Mouse (Mus musculus) lung, adult 2 months (tissue): ENCODE measurements at regions not wholly inside any gene's neighbourhood (a gene's known extent, or its start where the extent isn't known, plus 50 kb on each side); places are given as distances from the start of the nearest gene placed in this dataset.

Source experiments
- CTCF ChIP-seq: fragments of 200-500 bp; IDR thresholded peaks from 2 replicates; pipeline ENCODE4 v1.5.1; 2011; ENCODE audit warnings: mild to moderate bottlenecking, low read length, control low read depth; ENCODE audit not compliant: insufficient read depth
- POLR2A ChIP-seq: fragments of 200-500 bp; IDR thresholded peaks from 2 replicates; pipeline ENCODE4 v1.6.1; 2011; ENCODE audit warnings: low read depth, mild to moderate bottlenecking, control low read depth, low read length, borderline replicate concordance; ENCODE audit errors: extremely low read depth

GRCm38 (mm10) chr14:28626951-28627350, 122.4 kb downstream of the Wnt5a start:
- TF ChIP-seq POLR2A (no peak), CTCF (no peak)
